Mouse (Mus musculus) intestine, embryonic 15.5 days (tissue): Measurements from ENCODE around the gene Bscl2. TPM values are rescaled to one million over a fixed set of nuclear protein-coding genes. Genes with fewer than 3 reads are reported as not detected.
"Not testable (repeated sequence)": the region's sequence is repeated elsewhere in the genome, so short reads cannot be mapped to it uniquely, and the experiment has no call there.

Source experiments
- ATAC-seq: fragments of 200-750 bp; cut with Nextera tagmentation; 2 replicates; pipeline ENCODE4 v1.8.0; 2017; ENCODE audit warnings: moderate TSS enrichment, moderate library complexity
- H3K27ac ChIP-seq: fragments of 300-500 bp; sonication (generic); 2 replicates; pipeline ENCODE4 v1.5.1; 2015; ENCODE audit warnings: mild to moderate bottlenecking, inconsistent platforms
- H3K27me3 ChIP-seq: fragments of 300-500 bp; sonication (generic); replicated peaks from 2 replicates; pipeline ENCODE4 v1.6.1; 2015; ENCODE audit warnings: inconsistent platforms
- H3K36me3 ChIP-seq: fragments of 300-500 bp; sonication (generic); 2 replicates; pipeline ENCODE4 v1.6.1; 2015; ENCODE audit warnings: inconsistent platforms
- H3K4me1 ChIP-seq: fragments of 300-500 bp; sonication (generic); replicated peaks from 2 replicates; pipeline ENCODE4 v1.6.1; 2015; ENCODE audit warnings: inconsistent platforms
- H3K4me2 ChIP-seq: fragments of 300-500 bp; sonication (generic); replicated peaks from 2 replicates; pipeline ENCODE4 v1.6.1; 2015; ENCODE audit warnings: mild to moderate bottlenecking, inconsistent platforms
- H3K4me3 ChIP-seq: fragments of 300-500 bp; sonication (generic); replicated peaks from 2 replicates; pipeline ENCODE4 v1.5.1; 2015; ENCODE audit warnings: inconsistent platforms
- H3K9ac ChIP-seq: fragments of 300-500 bp; sonication (generic); 2 replicates; pipeline ENCODE4 v1.6.1; 2015; ENCODE audit warnings: inconsistent platforms
- H3K9me3 ChIP-seq: fragments of 300-500 bp; sonication (generic); 2 replicates; pipeline ENCODE4 v1.6.1; 2016; ENCODE audit warnings: inconsistent platforms
- WGBS: fragments of 180-500 bp; shearing (Covaris S2); methylation state at CpG from one replicate; pipeline ENCODE4 v1.1.7; 2015; 5-methylcytosine and 5-hydroxymethylcytosine counted together
- polyA plus RNA-seq: library from polyadenylated mRNA; unstranded; fragments of >200 nt; fragmentation: Nextera tagmentation; extraction: Ambion mirVana; gene quantifications from 2 replicates; pipeline ENCODE4 v1.2.1, GENCODE M21; 2015

Gene Bscl2
- polyA plus RNA-seq, 1 experiment from 2014 or later: 40.6 TPM

DNA sequence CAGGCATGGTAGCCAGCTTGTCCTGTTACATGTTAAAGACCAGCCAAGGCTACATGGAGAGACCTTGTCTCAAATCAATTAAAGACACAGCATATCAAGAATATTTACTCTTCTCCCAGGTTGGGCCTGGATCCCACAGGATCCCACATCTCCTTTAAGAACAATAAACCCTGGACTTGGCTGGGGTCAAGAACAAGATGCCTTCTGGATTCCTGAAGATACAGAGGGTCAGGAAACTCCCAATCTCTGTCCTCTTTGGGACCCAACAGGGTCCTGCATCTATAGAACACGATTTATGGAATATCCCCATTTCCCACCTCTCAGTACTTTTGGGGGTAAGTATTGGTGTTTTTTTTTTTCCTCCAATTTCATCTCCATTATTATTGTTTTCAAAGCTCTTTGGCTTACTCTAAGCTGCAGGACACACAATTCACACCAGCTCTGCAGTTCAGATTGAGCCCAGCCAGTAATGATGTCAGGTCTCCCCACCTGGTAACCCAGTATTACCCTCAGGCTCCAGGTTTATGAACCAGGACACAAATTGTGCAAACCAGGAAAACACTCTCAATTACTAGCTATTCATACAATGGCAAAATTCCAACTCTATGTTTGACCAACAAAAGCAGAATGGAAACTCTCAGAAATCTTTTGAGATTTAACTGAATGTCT is 49.8 kb downstream of the Bscl2 start:
- H3K27ac ChIP-seq: peak overlapping the region; percentile 84
- no peaks in the 10 kb centered on the region for H3K27me3 ChIP-seq
- H3K4me1 ChIP-seq: peaks cover 9% of the 10 kb centered on the region
- peak overlapping the region; percentile 57 for H3K4me2 ChIP-seq
- ATAC-seq: no peak
- 35% methylated on average over 1 of the region's 1 CpGs for WGBS
- H3K36me3 ChIP-seq: no peaks in the 10 kb centered on the region; the same call in 1 of the 2 replicates
- no peak overlapping the region for H3K4me3 ChIP-seq
- peak overlapping the region; percentile 78; the same call in 1 of the 2 replicates for H3K9ac ChIP-seq
- H3K9me3 ChIP-seq: no peaks in the 10 kb centered on the region

DNA sequence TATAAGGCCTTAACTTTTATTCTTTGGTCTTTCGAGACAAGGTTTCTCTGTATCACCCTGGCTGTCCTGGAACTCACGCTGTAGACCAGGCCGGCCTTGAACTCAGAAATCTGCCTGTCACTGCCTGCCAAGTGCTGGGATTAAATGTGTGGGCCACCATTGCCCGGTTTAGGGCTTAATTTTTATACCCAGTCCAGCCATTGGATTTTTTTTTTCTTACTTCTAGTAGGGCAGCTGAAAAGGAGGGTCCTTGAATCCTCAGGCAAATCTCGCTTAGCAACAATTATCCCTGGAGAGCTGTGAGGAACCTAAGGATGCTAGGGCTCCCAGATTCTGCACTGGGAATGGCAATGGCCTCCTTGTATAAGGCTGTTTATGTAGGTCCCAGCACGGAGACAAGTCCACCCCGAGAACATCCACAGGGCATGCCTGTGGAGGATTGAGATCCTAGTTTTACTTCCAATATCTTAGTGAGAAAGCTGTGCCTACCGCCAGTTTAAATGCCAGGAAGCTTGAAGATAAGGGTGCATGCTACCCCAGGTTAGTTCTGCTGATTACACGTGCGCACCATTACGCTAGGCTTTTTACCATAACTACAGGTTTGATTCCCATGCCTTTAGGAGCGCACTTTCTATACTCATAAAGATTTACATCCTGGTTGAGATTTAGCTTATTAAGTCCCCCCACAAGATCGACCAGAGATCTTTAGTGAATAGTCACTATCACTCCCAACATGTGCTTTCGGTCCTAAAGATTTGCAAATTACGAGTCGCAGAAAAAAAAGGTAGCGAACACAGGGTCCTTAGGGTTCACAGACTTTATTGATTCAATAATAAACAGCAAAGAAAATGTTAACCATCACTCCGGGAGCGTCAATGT is 50.6 kb downstream of the Bscl2 start:
- Histone ChIP-seq H3K36me3 (no peaks in the 10 kb centered on the region; the same call in 1 of the 2 replicates), H3K4me2 (peak overlapping the region; percentile 57), H3K27me3 (no peaks in the 10 kb centered on the region), H3K9me3 (no peaks in the 10 kb centered on the region), H3K4me1 (peaks cover 9% of the 10 kb centered on the region), H3K27ac (peak overlapping the region; percentile 84), H3K9ac (peak overlapping the region; percentile 78), H3K4me3 (peak overlapping the region; percentile 69)
- ATAC-seq: no peak
- WGBS: 15% methylated on average over 19 of the region's 19 CpGs

DNA sequence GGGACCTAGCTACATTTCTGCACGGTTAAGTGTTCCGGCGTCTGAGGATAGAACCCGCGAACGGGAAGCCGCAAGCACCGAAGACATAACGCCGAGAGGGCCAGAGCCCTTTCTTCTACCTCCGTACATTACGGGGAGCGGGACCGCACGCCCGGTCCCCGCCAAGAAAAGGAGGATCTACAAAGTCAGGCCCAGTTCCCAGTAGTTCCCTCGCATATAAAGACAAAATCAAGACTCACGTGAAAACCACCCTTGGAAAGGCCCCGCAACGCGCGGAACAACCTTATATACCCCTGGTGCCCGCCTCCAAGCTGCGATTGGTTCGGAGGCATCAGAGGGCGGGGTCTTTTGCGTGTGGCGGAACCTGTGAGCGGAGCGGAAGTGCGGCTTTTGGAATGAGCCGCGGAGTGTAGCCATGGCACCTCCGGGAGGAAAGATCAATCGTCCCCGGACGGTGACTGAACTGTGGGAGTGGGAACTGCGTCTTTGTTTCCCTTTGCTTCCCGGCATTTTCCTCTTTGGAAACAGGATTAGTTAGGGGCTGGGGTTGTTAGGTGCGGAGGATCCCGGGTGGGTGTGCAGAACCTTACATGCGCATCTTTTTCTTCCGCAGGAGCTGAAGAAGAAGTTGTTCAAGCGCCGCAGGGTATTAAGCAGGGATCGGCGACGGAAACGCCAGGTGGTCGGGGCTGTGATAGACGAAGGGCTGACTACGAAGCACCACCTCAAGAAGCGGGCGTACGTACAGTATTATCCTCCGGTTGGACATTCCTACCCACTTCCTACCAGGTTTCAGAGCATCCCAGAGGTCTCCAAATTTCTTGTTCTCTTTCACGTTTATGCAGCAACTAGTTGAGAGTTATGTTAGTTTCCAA is 51.5 kb downstream of the Bscl2 start, which contains the start of the genes 1810009A15Rik and Gm49416:
1810009A15Rik (plus strand) TSS at position 343 of the 875 bp plus-strand sequence.
Gm49416 (plus strand) TSS at position 416 of the 875 bp plus-strand sequence.
- Histone ChIP-seq H3K4me2 (peak within 1 kb of the TSS; percentile 57), H3K27me3 (no peaks in the 10 kb centered on the region), H3K4me3 (peak within 1 kb of the TSS; percentile 69), H3K9me3 (no peaks in the 10 kb centered on the region), H3K27ac (peak within 1 kb of the TSS; percentile 84), H3K36me3 (no peaks in the 10 kb centered on the region; the same call in 1 of the 2 replicates), H3K4me1 (peaks cover 12% of the 10 kb centered on the region), H3K9ac (peak within 1 kb of the TSS; percentile 78)
- under 1% methylated on average over 58 of the region's 58 CpGs for WGBS
- ATAC-seq: peak; percentile 95

DNA sequence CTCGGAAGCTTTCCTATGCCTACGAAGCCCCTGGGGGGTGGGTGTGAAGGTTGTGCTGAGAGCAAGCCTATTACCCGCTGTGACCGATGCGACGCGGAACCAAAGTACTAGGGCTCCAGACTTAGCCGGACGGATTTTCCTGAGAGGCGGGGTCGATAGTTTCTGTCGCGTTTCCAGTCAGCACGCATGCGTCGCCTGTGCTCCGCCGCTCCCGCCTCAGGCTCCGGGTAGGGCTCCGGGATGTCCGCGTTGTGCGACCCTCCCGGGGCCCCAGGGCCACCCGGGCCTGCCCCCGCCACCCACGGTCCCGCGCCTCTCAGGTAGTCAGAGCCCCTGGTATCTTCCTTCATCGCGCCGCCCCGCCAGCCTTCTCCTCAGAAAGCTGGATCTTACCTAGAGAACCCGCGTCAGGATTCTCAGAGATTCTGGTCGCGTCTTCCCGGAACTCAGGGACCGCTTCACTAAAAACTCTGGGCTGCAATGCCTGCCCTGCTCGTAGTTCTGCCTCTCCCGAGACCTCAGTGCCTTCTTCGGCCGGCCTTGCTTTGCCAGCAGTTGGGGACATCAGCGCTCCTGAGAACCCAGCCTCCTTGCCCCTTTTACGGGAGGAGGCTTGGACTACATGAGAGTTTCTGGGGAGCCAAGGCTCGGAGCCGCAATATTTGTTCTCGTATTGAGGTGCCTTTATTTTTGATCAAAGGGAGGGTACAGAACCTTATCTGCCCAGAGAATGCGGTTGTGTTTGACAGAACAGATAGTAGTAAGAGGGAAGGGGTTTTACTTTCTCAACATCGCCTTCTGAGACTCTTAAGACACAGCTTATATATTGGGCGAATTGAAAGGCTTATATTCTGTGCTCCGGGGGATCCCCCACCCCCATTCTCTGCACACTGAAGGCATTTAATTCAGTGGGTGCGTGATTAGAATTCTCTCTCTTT is 55.8 kb downstream of the Bscl2 start, which contains the start of gene Ints5:
Ints5 (plus strand) TSS at position 177 of the 938 bp plus-strand sequence.
- H3K4me1 ChIP-seq: peaks cover 26% of the 10 kb centered on the region
- H3K9ac ChIP-seq: peak within 1 kb of the TSS; percentile 91
- H3K36me3 ChIP-seq: peaks cover 9% of the 10 kb centered on the region; the same call in 1 of the 2 replicates
- peak within 1 kb of the TSS; percentile 66 for H3K4me2 ChIP-seq
- H3K9me3 ChIP-seq: no peaks in the 10 kb centered on the region
- peak within 1 kb of the TSS; percentile 92 for H3K27ac ChIP-seq
- no peaks in the 10 kb centered on the region for H3K27me3 ChIP-seq
- ATAC-seq: peak; percentile 61
- H3K4me3 ChIP-seq: peak within 1 kb of the TSS; percentile 71
- WGBS: 2% methylated on average over 54 of the region's 54 CpGs

DNA sequence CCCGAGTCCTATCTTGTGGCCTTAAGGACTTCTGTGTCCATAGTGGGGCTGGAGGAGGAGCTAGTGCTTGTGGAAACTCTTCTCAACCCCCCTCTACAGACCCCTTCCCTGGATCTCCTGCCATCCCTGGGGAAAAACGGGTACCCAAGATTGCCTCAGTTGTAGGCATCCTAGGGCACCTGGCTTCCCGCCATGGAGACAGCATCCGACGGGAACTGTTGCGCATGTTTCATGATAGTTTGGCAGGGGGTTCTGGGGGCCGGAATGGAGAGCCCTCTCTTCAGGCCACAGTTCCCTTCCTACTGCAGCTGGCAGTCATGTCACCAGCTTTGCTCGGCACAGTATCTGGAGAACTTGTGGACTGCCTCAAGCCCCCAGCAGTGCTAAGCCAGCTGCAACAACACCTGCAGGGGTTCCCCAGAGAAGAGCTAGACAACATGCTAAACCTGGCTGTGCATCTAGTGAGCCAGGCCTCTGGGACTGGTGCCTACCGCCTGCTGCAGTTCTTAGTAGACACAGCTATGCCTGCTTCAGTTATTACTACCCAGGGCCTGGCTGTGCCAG is 58.2 kb downstream of the Bscl2 start:
- H3K4me3 ChIP-seq: no peak overlapping the region
- H3K9me3 ChIP-seq: no peaks in the 10 kb centered on the region
- no peak overlapping the region for H3K27ac ChIP-seq
- peaks cover 9% of the 10 kb centered on the region; the same call in 1 of the 2 replicates for H3K36me3 ChIP-seq
- no peaks in the 10 kb centered on the region for H3K27me3 ChIP-seq
- H3K4me2 ChIP-seq: no peak overlapping the region; the same call in 1 of the 2 replicates
- ATAC-seq: no peak
- 95% methylated on average over 9 of the region's 9 CpGs for WGBS
- H3K4me1 ChIP-seq: peaks cover 22% of the 10 kb centered on the region
- no peak overlapping the region; the same call in 1 of the 2 replicates for H3K9ac ChIP-seq

DNA sequence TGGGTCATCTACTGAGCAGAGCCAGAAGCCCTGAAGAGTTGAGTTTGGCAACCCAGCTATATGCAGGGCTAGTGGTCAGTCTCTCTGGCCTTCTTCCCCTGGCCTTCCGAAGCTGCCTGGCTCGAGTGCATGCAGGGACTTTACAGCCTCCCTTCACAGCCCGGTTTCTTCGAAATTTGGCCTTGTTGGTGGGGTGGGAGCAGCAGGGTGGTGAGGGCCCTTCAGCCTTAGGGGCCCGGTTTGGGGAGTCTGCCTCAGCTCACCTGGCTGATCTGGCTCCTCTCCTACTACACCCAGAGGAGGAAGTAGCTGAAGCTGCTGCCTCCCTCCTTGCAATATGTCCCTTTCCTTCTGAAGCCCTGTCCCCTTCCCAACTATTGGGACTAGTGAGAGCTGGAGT is 59.0 kb downstream of the Bscl2 start:
- H3K27ac ChIP-seq, H3K4me3 ChIP-seq, H3K36me3 ChIP-seq, H3K9me3 ChIP-seq, ATAC-seq, H3K27me3 ChIP-seq: not testable (repeated sequence)
- Histone ChIP-seq H3K9ac (peak overlapping the region; percentile 53; the same call in 1 of the 2 replicates), H3K4me2 (peak overlapping the region; percentile 64; the same call in 1 of the 2 replicates), H3K4me1 (peaks cover 22% of the 10 kb centered on the region)
- WGBS: 73% methylated on average over 5 of the region's 5 CpGs

DNA sequence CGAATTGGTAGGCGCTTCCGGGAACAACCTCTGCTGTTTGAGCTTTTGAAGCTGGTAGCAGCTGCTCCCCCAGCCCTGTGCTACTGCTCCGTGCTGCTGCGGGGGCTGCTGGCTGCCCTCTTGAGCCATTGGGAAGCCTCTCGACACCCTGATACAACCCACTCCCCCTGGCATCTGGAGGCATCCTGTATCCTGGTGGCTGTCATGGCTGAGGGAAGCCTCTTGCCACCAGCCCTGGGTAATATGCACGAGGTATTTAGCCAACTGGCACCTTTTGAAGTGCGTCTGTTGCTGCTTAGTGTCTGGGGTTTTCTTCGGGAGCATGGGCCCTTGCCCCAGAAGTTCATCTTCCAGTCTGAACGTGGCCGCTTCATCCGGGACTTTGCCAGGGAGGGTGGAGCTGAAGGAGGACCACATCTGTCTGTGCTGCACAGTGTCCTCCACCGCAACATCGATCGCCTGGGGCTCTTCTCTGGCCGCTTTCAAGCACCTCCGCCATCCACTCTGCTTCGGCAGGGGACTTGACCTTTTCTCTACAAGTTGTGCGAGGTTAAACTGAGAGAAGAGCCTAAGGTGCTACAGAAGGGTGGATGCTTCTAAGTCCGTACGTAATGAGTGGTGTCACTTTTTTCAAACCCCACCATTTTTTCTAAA is 60.1 kb downstream of the Bscl2 start:
- Histone ChIP-seq H3K4me1 (peaks cover 22% of the 10 kb centered on the region), H3K4me3 (peak overlapping the region; percentile 87), H3K4me2 (peak overlapping the region; percentile 64), H3K27ac (peak overlapping the region; percentile 91), H3K9ac (peak overlapping the region; percentile 53), H3K36me3 (peaks cover 12% of the 10 kb centered on the region; the same call in 1 of the 2 replicates)
- 20% methylated on average over 21 of the region's 21 CpGs for WGBS
- H3K9me3 ChIP-seq, H3K27me3 ChIP-seq: not testable (repeated sequence)
- ATAC-seq: peak; percentile 60

DNA sequence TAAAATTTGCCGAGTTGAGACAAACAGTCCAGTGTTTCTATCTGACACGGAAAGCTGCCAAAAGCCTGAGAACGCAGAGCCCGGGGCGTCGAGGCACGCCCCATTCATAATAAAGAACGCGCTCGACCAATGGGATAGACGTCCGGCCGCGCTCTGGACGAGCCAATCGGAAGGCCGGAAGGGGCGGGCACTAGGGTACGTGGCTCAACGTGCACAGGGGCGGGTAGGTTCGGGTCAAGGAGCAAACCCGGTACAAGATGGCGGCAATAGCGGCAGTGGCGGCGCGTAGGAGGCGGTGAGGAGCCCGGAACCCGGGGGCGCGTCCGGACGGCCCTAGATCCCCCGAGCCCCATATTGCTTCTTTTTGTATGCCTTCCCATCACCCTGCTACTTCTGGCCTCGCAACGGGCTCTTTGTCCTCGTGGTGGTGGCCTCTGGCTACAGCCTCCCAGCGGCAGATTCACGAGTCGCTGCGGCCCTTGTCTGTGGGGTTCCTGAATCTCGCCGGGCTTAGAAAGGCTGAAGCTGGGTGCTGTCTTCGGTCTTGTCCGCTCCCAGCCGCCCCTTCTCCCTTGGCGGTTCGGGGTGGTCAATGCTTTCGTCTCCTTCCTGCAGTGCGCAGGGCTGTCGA is 60.7 kb downstream of the Bscl2 start, which contains the start of gene Ganab:
Ganab (plus strand) TSS at position 207 of the 631 bp plus-strand sequence.
- Histone ChIP-seq H3K4me2 (peak within 1 kb of the TSS; percentile 66), H3K27ac (peak within 1 kb of the TSS; percentile 91), H3K4me3 (peak within 1 kb of the TSS; percentile 87), H3K27me3 (no peaks in the 10 kb centered on the region), H3K36me3 (peaks cover 13% of the 10 kb centered on the region; the same call in 1 of the 2 replicates), H3K9me3 (no peaks in the 10 kb centered on the region), H3K9ac (peak within 1 kb of the TSS; percentile 94), H3K4me1 (peaks cover 22% of the 10 kb centered on the region)
- under 1% methylated on average over 49 of the region's 53 CpGs for WGBS
- peak; percentile 99 for ATAC-seq
